Mouse (Mus musculus) myocyte (in vitro differentiated cells): ENCODE measurements at regions not wholly inside any gene's neighbourhood (a gene's known extent, or its start where the extent isn't known, plus 50 kb on each side); places are given as distances from the start of the nearest gene placed in this dataset.

Experiments used
- CEBPB ChIP-seq: IDR thresholded peaks from 2 replicates; pipeline ENCODE4 v1.6.1; 2011; ENCODE audit warnings: mild to moderate bottlenecking, moderate library complexity; ENCODE audit not compliant: poor library complexity, insufficient read depth, severe bottlenecking
- E2F4 ChIP-seq: IDR thresholded peaks from one replicate; pipeline ENCODE4 v1.6.1; 2011; ENCODE audit warnings: mild to moderate bottlenecking, control low read depth, moderate library complexity; ENCODE audit not compliant: insufficient read depth
- MAX ChIP-seq: IDR thresholded peaks from one replicate; pipeline ENCODE4 v1.6.1; 2011; ENCODE audit warnings: low read depth, mild to moderate bottlenecking, control low read depth
- POLR2A ChIP-seq: IDR thresholded peaks from one replicate; pipeline ENCODE4 v1.6.1; 2011; ENCODE audit warnings: low read depth, mild to moderate bottlenecking, control low read depth, moderate library complexity; ENCODE audit not compliant: insufficient read length
- POLR2AphosphoS2 ChIP-seq: IDR thresholded peaks from one replicate; pipeline ENCODE4 v1.6.1; 2011; ENCODE audit warnings: low read depth, control low read depth; ENCODE audit not compliant: insufficient read length
- REST ChIP-seq: IDR thresholded peaks from one replicate; pipeline ENCODE4 v1.6.1; 2011; ENCODE audit warnings: mild to moderate bottlenecking, control low read depth, moderate library complexity; ENCODE audit not compliant: insufficient read depth, insufficient read length
- TCF12 ChIP-seq: IDR thresholded peaks from one replicate; pipeline ENCODE4 v1.6.1; 2011; ENCODE audit warnings: mild to moderate bottlenecking, control low read depth; ENCODE audit not compliant: poor library complexity, insufficient read depth, severe bottlenecking

- TF ChIP-seq POLR2AphosphoS2 (no peak), POLR2A (no peak), MAX (no peak), TCF12 (no peak), E2F4 (no peak), REST (no peak), CEBPB (no peak)
Observed at GRCm38 (mm10) chr1:39099246-39099645, 94.3 kb upstream of the Npas2 start.
